Mouse (Mus musculus) MEL (cell line): Measurements from ENCODE around the gene Syngr4.

Experiments
- BHLHE40 ChIP-seq: IDR thresholded peaks from 2 replicates; pipeline ENCODE4 v1.6.1; 2012; ENCODE audit warnings: low read depth, mild to moderate bottlenecking, inconsistent platforms, low read length, improper control_type of control experiment, borderline replicate concordance
- CTCF ChIP-seq, 3 experiments: IDR thresholded peaks in 2 of 3; conservative IDR thresholded peaks in 1 of 3; 2 replicates each; pipeline ENCODE4 v1.5.1; 2011 to 2012; ENCODE audit warnings: low read length in 3 of 3, low read depth in 2 of 3, mild to moderate bottlenecking in 2 of 3, improper control_type of control experiment in 1 of 3, inconsistent platforms in 1 of 3, mixed read lengths in 1 of 3, moderate library complexity in 1 of 3; ENCODE audit not compliant: control insufficient read depth in 1 of 3, insufficient read depth in 1 of 3, poor library complexity in 1 of 3, severe bottlenecking in 1 of 3
- E2F4 ChIP-seq: IDR thresholded peaks from 2 replicates; pipeline ENCODE4 v1.6.1; 2011; ENCODE audit warnings: low read depth, low read length, improper control_type of control experiment, borderline replicate concordance
- EP300 ChIP-seq, 2 experiments: IDR thresholded peaks; 2 replicates each; pipeline ENCODE4 v1.6.1; 2011; ENCODE audit warnings: improper control_type of control experiment in 2 of 2, low read length in 2 of 2, low read depth in 1 of 2, mild to moderate bottlenecking in 1 of 2
- ETS1 ChIP-seq: IDR thresholded peaks from 2 replicates; pipeline ENCODE4 v1.6.1; 2012; ENCODE audit warnings: low read depth, mild to moderate bottlenecking, inconsistent platforms, low read length, improper control_type of control experiment, moderate library complexity
- GATA1 ChIP-seq: IDR thresholded peaks from 2 replicates; pipeline ENCODE4 v1.6.1; 2011; ENCODE audit warnings: low read depth, low read length, improper control_type of control experiment
- MAFK ChIP-seq: IDR thresholded peaks from 2 replicates; pipeline ENCODE4 v1.6.1; 2011; ENCODE audit warnings: low read depth, mild to moderate bottlenecking, low read length, improper control_type of control experiment, borderline replicate concordance
- POLR2A ChIP-seq, 2 experiments: IDR thresholded peaks; 2 replicates each; pipeline ENCODE4 v1.6.1; 2011 to 2012; ENCODE audit warnings: low read length in 2 of 2, mild to moderate bottlenecking in 2 of 2, control low read depth in 1 of 2, improper control_type of control experiment in 1 of 2, low read depth in 1 of 2, moderate library complexity in 1 of 2; ENCODE audit not compliant: control insufficient read depth in 1 of 2, insufficient read depth in 1 of 2, poor library complexity in 1 of 2
- SIN3A ChIP-seq: IDR thresholded peaks from 2 replicates; pipeline ENCODE4 v1.6.1; 2012; ENCODE audit warnings: low read length, improper control_type of control experiment, inconsistent platforms
- SMC3 ChIP-seq: IDR thresholded peaks from 2 replicates; pipeline ENCODE4 v1.6.1; 2011; ENCODE audit warnings: low read depth, low read length, improper control_type of control experiment
- TBP ChIP-seq: IDR thresholded peaks from 2 replicates; pipeline ENCODE4 v1.8.0; 2011; ENCODE audit warnings: low read depth, low read length, improper control_type of control experiment
- USF1 ChIP-seq: IDR thresholded peaks from 2 replicates; pipeline ENCODE4 v1.6.1; 2014; ENCODE audit warnings: low read depth, mild to moderate bottlenecking, inconsistent platforms, low read length, improper control_type of control experiment, moderate library complexity
- ZC3H11A ChIP-seq: IDR thresholded peaks from 2 replicates; pipeline ENCODE4 v1.6.1; 2012; ENCODE audit warnings: low read depth, mild to moderate bottlenecking, inconsistent platforms, low read length, improper control_type of control experiment

- 0 out of 2 replicates have a peak, but pooled peaks have one; percentile 23 for TF ChIP-seq ETS1
- TF ChIP-seq CTCF (IDR thresholded peaks at IDR 0.05 in 2 of 3, conservative IDR thresholded peaks at IDR 0.05 in 1 of 3; ENCODE audit: control insufficient read depth in 1 of 3, insufficient read depth in 1 of 3, low read depth in 2 of 3, low read length in 3 of 3, poor library complexity in 1 of 3, severe bottlenecking in 1 of 3) = no peak
- no peak for TF ChIP-seq POLR2A (IDR thresholded peaks at IDR 0.05; ENCODE audit: control insufficient read depth in 1 of 2, insufficient read depth in 1 of 2, low read depth in 1 of 2, low read length in 2 of 2, poor library complexity in 1 of 2)
- no peak for TF ChIP-seq SMC3
- TF ChIP-seq EP300 (IDR thresholded peaks at IDR 0.05; ENCODE audit: low read depth in 1 of 2, low read length in 2 of 2) = no peak
- no peak for TF ChIP-seq E2F4
- no peak for TF ChIP-seq MAFK
- no peak for TF ChIP-seq SIN3A
- no peak for TF ChIP-seq TBP
- no peak for TF ChIP-seq USF1
- no peak for TF ChIP-seq ZC3H11A
- TF ChIP-seq GATA1 = no peak
- no peak for TF ChIP-seq BHLHE40
These were observed 32.1 kb downstream of the Syngr4 start for GRCm38 (mm10) chr7:45864435-45864834.
